Mouse (Mus musculus) liver, adult 2 months (tissue): ENCODE measurements around the gene Pgap3.

ENCODE experiments used
- CTCF ChIP-seq: fragments of 200-500 bp; IDR thresholded peaks from 2 replicates; pipeline ENCODE4 v1.5.1; 2011; ENCODE audit warnings: low read depth, low read length, control low read depth
- POLR2A ChIP-seq: fragments of 200-500 bp; IDR thresholded peaks from 2 replicates; pipeline ENCODE4 v1.6.1; 2011; ENCODE audit warnings: low read length, control low read depth; ENCODE audit not compliant: insufficient read depth; ENCODE audit errors: extremely low read depth

GRCm38 (mm10) chr11:98358161-98359083 is 41.9 kb downstream of the Pgap3 start, which contains the start of gene Stard3:
- peak; percentile 71 for TF ChIP-seq POLR2A
- no peak for TF ChIP-seq CTCF
